Mouse (Mus musculus) granulocyte monocyte progenitor cell, adult 5-6 weeks (primary cell): Measurements from ENCODE around the gene Krt8. TPM values are rescaled to one million over a fixed set of nuclear protein-coding genes. Genes with fewer than 3 reads are reported as not detected.

Experiments
- ATAC-seq: replicated peaks from 2 replicates; pipeline ENCODE4 v1.8.0; 2016; ENCODE audit warnings: mild to moderate bottlenecking, moderate TSS enrichment, inconsistent platforms; ENCODE audit not compliant: poor library complexity, severe bottlenecking
- total RNA-seq, 2 experiments: library from RNA; stranded (forward) in 1 of 2; stranded (reverse) in 1 of 2; fragments of 200-712, 200-1000 nt in 1 of 2; fragments of >200 nt in 1 of 2; fragmentation: Nextera tagmentation in 1 of 2; gene quantifications; 2 replicates each; pipeline ENCODE4 v1.2.3; 2014 to 2017

Gene Krt8
- total RNA-seq (2014; fragmentation: Nextera tagmentation) (0.30 TPM in 1 of 2 replicates, not detected in the other), total RNA-seq (2017) (0.31 and 0.60 TPM in 2 replicates)

GRCm38 (mm10) chr15:102004189-102004588 is at the start of gene Krt8:
Krt8 (minus strand) TSS chr15:102004482.
- ATAC-seq: no peak

DNA sequence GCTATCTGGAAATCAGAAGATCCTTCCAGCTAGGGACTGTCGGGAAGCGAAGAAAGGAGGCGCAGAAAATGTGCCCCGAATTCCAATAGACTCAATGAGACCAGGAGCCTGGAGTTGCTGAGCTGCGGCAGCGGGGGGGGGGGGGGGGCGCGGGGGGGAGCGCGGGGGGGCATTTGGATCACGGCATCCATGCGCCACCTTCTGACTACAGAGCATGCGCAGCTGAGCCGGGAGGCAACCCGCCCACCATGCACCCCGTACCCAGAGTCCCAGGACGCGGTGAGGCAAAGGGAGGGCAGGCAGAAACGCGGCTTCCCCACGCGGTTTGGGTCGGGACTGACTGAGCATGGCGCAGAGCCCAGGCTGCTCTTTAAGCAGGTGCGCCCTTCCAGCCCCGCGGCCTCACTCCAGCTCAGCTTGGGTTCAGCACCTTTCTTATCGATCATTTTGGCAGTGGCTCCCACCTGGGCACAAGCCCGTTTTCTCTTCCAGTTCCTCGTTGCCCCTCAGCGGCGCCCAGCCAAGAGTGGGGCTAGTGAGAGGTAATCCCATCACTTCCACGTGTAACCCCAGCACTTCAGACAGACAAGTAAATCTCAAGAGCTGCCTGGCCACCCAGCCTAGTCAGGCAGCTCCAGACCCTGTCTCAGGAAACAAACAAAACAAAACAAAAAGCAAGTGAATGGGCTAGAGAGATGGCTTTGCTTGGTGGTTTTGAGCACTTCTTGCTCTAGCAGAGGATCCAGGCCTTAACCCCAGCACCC is 47.8 kb upstream of the Krt8 start:
- peak; percentile 91 for ATAC-seq

DNA sequence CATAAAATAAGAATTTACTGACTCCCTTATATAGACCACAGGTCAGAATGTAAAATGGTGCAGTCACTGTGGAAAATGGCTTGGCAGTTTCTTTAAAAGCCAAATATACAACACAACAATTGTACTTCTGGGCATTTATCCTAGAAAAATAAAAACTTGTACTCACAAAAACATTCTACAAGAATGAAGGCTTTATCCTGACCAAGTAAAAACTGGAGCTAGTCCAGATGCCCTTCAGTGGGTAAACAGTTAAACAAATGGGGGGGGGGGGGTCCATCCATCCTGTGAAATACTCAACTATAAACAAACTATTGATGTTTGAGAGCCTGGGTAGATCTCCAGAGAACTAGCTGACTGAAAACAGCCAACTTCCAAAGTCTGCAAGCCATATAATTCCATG is 45.6 kb upstream of the Krt8 start:
- no peak for ATAC-seq

- ATAC-seq: no peak
These were observed 43.7 kb upstream of the Krt8 start for GRCm38 (mm10) chr15:102048006-102048405.

DNA sequence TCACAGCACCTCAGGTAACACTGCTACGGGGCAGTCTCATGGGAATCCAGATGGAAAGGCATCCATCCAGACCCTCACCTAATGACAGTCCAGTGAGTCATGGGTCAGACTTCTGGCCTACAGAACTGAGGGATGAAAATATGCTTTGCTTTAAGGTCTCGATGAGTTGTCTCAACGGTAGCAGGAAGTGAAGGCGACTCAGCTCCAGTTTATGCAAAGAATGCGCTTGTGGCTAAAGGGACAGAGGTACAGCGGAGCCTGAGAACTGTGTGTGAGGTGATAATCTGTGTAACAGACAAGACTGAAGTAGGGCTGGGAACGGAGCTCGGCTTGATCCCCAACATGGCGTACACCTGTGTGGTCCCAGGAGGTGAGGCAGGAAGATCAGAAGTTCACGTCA is 41.4 kb upstream of the Krt8 start:
- ATAC-seq: no peak

DNA sequence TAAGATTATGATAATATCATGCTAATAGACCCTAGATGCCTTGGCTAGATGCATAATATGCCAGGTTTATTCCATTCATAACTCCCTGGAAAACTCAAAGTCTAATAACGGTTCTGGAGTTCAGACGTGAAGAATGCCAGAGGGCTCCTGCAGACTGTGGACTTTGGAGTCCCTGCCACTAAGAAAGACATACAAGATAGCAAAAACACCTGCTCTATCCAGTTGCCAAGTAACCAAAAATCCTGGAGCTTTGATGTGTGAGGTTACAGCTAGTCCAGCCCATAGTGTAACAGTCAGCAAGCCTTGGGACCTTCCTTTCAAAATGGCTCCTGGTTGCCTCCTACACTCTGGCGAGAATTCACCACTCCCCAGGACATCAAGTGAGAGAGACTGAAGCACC is 40.5 kb upstream of the Krt8 start:
- no peak for ATAC-seq

- no peak for ATAC-seq
These were observed 37.7 kb upstream of the Krt8 start for GRCm38 (mm10) chr15:102041951-102042350.

- no peak for ATAC-seq
These were observed 36.0 kb upstream of the Krt8 start for GRCm38 (mm10) chr15:102040277-102040676.

DNA sequence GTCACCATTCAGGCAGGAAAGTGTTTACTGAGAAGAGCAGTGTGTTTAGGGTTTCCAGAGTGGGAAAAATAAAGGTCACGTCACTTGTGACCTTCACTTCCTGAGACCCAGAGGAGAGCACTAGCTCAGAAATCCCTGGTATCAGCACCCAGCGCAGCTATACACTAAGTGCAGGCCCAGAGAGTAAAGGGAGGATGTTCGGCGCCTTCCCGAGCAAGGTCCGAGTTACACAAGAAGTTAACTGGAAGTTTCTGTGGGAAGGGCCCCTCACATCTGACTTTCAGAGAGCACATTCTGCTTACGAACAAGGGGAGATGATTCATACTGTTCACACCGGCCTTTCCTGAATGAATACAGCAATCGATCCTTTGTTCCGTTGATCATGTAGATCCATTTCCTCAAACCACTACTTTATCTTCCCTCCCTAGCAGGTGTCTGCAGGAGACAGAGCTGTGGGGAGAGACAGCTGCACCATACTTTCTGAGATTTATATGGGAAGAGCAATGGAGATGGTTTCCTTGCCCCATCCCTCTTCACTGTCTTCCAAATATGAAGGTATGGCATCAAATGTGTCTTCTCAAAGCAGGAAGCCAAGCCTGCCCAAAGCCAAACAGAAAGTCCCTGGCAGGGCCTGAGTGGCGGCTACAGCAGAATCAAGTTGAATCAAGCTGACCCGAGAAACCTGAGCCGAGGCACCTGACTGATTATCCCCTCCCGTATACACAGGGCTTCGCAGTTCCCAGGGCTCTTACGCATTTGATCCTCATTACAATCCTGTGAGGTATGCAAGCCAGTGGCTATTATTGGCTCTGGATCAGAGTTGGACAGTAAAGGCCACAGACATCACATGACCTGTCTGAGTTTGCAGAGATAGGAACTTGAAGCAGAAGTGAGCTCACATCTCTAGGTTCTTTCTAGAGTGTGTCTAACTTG is 30.1 kb upstream of the Krt8 start:
- ATAC-seq: no peak

DNA sequence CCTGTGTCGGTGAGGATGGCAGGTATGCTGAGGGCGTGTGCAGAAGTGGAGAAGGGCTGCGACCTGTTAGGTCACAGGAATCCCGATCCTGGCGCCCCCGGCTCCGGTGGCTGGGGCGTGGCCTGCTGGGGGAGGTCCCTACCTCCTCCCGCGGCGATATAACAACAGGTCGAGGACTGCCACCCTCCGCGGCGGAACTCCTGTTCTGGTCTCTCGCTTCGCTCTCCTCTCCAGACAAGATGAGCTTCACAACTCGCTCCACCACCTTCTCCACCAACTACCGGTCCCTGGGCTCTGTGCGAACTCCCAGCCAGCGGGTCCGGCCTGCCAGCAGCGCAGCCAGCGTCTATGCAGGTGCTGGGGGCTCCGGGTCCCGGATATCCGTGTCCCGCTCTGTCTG is 23.8 kb upstream of the Krt8 start, which contains the start of gene Krt18:
Gene Krt18 (plus strand): TSS at position 141 of the 400 bp plus-strand sequence.
- peak; percentile 66 for ATAC-seq

- ATAC-seq: no peak
These were observed 22.1 kb upstream of the Krt8 start for GRCm38 (mm10) chr15:102026430-102026829.

- ATAC-seq: peak; percentile 34
These were observed 21.0 kb upstream of the Krt8 start for GRCm38 (mm10) chr15:102025136-102025872.

GRCm38 (mm10) chr15:102023888-102024287 is 19.6 kb upstream of the Krt8 start:
- no peak for ATAC-seq

DNA sequence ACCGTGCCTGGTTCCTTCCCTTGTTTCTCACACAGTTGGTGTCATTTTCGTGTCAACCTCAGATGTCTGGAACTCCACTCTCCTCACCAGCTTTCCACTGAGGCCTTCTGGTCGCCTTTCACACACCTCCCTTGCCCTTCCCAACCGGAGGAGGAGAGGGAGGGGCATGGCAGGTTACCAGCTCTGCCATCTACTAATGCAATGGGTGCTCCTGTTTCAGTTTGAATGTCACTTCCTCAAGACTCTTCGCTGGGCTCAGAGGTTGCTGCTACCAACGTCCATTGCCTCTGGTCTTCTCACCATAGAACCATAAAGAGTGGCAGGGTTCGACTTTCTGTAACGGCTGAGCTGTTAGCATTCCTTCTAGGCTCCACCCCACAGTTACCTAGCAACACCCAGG is 18.2 kb upstream of the Krt8 start:
- ATAC-seq: peak; percentile 50

DNA sequence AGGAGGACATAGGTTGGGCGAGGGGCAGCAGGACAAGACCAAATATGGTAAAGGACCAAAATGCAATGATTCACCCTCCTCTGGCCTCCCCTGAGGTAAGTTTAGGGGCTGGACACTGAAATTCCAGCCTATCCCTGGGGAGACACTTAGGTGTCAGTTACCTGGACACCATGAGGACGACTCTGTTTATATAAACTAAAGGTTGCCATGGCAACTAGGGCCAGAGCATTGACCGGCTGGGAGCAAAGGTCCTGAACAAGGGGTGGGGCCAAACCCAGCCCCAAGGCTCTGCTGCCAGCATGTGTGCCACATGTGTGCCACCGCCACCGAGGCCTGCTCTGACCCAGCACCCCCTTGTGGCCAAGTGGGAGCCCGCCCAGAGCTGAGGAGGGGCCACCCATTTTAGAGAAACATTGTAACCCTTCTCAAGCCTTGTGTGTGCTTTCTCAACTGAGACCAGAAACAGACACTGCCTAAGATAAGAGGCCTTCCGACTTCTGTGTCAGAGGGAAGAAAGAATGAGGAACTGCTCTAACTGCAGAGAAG is 13.7 kb upstream of the Krt8 start:
- ATAC-seq: peak; percentile 89

DNA sequence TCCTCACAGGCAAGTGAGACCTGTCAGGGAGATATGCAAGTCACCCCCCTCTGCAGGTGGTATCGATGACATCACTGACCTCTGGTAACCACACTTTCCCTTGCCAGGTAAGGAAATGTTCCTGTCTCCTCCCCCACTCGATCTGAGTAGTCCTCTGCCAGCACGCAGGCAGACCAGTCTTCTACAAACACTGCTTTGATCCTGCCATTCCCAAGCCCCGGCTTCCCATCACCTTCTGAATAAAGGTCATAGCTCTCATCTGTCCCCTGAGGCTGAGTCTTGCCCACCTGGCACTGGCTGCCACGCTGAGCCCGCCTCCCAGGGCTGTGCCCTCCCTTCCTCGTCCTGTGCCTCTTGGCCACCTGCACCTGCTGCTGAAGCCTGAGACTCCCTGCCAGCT is 12.5 kb upstream of the Krt8 start:
- no peak for ATAC-seq

DNA sequence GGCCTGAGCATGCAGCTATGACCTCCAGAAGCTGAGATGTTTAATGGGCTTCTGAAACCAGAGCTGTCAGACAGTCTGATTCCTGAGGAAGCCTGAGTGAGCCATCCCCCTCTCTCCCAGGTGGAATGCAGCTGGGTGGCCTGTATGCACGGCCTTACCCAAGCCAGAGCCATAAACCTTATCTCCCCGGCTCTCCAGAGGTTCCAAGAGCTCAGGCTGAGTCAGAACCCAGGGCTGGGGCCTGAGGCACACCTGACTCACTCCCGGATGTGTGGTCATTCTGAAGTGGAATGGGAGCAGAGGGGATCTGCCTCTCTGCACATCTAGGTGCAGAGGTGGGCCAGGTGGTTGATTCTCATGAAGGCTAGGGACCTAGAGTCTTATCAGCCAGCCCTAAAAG is 11.8 kb upstream of the Krt8 start:
- no peak for ATAC-seq

DNA sequence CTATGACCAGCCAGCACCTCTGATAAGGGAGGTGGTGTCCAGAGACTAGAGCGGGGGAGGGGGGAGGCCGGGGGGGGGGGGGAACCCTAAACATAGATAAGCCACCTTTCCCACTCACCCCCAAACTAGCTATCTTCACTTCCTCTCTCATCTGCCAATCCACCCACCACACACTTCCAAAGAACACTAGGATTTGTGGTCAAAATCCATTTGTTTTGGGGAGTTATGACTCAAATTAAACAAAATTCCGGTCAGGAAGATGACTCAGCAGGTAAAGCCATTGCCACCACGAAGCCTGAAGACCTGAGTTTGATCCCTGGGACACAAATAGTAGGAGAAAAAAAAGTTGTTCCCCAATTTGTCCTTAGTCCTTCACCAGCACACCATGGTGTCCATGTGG is 10.6 kb upstream of the Krt8 start:
- ATAC-seq: no peak

GRCm38 (mm10) chr15:102013651-102014050 is 9.4 kb upstream of the Krt8 start:
- ATAC-seq: no peak

DNA sequence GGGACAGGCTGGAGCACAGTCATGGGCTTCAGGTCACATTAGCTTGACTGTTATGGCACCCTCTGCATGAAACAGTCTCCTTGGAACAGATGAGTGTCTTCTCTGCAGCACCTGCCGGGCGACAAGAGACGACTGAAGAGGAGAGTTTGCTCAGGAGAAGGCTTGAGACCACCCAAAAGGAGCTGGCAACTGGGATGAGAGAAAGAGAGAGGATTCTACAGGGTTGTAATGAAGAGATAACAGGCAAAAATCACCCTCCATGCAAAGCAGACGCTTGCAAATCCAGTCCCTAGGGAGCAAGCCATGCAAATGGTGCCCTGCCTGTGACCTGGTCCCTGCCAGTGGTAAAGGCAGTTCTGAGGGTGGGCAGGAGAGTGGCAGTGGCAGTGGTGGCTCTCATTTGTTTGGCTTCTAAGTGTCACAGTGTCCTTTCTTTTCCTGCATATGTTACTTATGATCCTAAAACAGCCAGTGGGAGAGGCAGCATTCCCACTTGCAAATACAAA is 8.0 kb upstream of the Krt8 start:
- no peak for ATAC-seq
